Mouse (Mus musculus): ENCODE results near the gene Tldc2.

The Tldc2 gene

DNA sequence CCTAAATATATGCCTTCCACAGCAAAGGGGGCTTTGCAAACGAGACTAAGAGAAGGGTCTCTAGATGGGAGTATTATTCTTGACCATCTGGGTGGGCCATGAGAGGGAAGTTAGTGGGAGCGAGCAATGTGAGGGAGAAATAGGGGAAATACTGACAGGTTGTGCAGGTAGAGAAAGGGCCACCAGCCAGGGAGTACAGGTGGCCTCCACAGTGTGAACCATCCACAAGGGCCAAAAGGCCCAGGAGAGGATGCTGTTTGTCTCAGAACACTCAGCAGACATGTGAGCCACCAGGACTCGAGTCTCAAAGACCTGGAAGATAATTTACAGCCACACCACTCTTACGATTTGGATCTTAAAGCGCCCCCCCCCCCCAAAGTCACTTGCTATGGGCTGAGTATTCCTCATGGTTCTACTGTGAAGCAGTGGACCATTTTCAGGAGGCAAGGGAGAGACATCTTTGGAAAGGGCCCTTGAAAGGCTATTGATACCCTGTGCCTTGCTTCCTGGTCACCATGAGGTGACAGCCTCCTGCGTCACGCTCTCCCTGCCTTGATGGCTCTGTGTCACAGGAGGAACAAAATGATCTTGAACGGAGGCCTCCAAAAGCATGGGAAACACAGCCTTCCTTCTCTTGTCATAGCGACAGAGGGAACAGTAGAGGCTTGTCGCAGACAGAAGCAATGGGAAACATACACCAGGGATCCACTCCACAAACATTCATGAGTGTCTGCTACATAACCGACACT lies 26.1 kb upstream of the Tldc2 start:
- no peak for DNase-seq (ENCODE audit: low spot score in 2 of 2)

DNA sequence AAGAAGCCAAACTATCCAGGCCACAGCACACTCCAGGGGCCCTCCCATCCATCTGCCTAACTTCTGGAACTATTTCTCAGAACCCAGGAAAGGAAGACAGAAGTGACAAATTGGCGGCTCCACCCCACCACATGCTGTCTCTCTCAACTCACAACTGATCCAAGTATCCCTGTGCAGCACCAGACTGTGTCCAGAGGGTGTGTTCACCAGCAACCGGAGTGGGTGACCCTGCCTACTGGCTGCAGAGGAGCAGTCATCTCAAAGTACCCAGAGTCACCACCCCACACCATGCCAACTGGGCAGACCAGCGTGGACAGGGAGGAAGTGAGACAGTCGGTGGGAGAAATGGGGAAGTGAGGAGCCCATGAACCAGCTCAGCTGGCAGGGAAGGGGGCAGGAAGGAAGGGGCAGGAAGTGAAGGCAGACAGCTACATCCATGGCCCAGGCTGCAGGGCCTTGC lies 23.6 kb upstream of the Tldc2 start:
- DNase-seq (ENCODE audit: low spot score in 2 of 2) = peak in 1 of 2 experiments; percentile 55

DNA sequence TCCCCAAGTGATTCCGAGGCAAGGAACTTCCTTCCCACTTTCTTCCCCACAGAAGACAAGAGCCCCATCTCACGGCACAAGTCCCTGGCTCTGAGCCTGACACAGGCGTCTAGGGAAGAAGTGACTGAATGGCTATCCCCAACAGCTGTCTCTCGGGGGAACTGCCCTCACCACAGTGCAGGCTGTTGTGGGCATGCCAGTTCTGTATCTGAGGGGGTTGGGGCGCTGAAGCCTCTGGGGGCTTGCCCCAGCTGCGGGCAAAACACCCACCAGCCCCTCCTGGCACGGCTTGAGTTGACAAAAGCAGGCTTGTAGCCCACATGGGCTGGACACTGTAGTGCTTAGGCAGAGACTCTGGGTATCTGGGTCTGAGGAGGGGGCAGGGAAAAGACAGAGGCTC lies 22.7 kb upstream of the Tldc2 start:
- DNase-seq (ENCODE audit: low spot score in 2 of 2) = no peak

DNA sequence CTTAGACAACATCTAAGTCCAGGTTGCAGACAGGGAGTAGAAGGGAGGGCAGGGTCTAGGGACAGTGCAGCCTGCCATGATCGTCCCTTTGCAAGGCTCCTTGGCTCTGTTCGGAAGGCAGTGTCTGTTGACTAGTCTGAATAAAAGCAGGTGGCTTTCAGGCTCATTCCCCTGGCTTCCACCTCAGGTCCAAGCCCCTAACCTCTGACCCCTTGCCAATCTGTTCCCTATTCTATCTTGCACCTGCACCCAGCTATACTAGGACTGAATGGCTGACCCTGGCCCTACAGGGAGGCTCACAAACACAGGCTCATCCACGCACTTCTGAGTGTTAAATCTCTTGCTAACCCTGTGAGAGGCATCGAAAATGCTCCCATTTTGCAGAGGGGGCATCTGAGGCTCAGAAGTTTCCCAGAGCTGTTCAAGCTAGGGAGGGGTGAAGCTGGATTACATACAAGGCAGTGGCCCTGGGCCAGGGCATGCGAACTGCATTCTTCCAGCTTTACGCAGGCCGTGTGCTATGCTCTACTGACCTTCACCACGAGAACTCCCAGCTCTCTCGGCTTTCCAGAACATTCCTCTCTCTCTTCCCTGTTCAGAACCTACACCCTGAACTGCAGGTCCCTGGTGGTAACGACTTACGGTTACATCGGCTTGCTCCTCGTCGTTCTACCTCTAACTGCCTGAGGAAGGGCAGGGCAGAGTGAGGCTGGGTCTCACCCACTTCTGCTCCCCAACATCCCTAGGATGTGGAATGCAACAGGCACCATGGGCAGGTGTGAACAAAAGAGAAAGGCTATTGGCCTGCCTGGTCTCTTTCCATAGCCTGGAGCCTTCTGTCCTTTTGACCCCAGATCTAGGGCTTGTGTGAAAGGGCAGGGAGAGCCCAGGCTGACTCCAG lies 21.6 kb upstream of the Tldc2 start:
- no peak for DNase-seq (ENCODE audit: low spot score in 2 of 2)

DNA sequence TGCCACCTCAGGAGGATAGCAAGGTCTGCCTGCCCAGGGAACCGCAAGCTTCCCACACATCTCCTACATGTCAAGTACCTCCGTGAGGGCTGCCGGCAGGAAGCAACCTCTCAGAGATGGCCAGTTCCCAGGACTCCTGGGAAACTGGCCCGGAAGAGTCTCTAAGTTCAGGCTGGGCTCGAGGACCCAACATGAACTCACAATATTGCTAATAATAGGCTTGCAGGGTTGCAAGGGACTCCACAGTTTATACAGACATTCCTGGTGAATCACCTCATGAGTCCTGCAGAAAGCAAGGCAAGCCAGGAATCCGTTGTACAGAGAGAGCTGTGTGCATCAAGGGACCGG lies 21.0 kb upstream of the Tldc2 start:
- DNase-seq (ENCODE audit: low spot score in 2 of 2) = no peak

DNA sequence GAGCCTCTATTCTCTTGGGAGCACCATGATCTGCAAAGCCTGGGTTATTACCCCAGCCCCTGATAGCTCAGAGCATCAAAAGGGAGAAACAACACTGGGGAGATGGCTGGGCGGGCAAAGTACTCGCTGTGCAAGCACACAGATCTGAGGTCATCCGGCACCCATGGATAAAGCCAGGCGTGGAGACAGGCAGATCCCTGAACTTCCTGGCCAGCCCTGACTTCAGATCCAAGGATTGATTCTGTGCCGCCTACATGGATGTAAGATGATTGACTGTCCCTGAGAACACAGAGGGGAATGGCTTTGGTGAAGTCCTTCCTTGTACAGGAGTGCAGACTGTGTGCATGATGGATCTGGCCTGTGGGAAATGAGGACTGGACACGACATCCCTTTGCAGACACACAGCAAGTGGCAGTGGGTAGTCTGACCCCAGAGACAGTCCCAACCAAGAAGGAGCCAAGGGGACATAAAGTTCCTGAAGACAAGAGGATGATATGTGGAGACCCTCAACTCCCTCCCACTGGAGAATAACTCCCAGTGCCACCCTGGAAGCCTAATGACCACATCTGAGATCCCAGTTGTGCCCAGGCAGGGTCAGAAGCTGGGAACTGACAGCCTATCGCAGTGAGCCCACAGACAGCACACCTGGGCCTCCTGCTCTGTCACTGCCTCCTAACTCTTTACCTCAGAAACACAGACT lies 20.0 kb upstream of the Tldc2 start:
- no peak for DNase-seq (ENCODE audit: low spot score in 2 of 2)

DNA sequence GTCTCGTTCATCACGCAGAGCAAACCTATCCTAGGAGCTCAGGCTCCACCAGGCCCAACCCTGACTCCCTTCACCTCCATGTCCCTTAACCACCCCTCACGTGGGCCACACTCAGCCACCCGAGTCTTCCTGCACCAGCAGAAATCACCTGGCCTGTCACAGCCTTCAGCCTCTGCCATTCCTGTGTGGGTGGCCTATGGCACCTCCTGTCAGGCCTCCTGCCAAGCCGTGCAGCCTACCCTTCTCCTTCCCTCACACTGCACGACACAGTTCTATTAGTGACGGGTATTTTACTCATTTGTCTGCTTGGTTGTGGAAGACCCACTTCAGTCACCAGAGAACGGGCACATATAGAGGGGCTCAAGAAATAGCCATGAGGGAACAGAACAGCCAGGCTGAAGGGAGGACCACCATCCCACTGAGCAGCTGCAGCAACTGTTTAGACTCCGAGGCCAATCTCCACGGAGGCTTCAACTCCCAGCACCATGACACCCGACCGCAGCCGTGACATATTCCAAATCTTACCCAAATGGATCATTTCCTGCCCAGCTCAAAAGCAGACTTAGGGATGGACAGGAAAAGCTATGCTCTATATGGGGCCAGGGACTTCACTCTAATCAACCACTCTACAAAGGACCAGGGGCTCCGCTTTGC lies 18.0 kb upstream of the Tldc2 start:
- no peak for DNase-seq (ENCODE audit: low spot score in 2 of 2)

DNA sequence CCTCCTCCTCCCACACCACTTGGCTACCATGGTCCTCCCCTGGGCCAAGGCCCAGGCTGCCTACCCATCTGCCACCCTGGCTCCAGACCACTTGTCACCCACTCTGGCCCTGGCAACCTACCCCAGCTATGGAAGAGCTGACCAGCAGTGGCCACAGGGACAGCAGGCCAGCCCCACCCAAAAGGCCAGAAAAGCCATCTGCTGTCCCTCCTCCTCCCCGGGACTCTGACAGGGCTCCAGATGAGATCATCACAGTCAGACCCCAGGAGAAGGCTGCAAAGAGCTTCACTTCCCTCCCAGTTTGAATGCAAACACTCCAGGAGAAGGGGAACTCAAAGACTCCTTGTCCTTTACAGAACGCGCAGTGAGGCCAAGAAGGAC lies 17.5 kb upstream of the Tldc2 start:
- DNase-seq (ENCODE audit: low spot score in 2 of 2) = no peak

DNA sequence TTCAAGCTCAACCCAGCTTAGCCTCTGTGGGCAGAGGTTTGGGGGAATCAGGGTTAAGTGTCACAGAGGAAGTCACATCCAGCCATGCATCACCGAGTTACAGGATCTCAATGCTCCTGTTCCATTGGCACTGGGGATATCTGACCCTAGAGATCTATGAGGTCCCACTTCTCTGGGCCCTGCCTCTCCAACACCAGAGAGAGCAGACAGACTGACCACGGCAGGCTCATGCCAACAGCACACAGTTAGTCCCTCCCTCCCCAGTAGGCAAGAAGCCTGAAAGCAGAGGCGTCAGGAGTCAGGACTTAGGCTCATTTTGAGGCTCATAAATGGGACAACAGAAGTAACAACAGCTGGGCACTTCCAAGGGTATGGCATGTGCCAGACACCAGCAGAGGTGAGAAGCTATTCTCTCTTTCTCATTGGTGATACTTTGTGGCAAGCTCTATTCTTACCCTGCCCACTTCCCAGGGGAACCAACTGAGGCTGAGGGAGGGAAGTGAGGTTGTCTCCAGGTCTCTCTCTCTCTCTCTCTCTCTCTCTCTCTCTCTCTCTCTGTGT lies 17.0 kb upstream of the Tldc2 start:
- no peak for DNase-seq (ENCODE audit: low spot score in 2 of 2)

DNA sequence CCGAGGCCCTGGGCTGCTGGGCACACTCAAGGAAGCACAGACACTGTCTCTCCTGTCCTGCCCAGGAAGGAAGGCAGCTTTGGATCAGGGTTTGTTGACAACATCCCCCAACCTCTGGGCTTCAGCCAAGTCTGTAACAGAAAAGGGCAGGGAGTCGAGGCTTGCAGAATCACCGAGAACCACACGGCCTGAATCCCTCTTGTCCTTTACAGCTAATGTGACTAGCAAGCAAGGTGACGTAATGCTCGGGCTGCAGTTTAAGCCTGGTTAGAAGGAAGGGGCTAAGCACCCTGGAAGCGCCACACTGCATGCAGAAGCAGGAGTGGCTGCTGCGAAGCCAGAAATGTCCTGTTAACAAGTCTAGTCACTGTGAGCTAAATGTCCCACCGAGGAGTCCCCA lies 16.5 kb upstream of the Tldc2 start:
- no peak for DNase-seq (ENCODE audit: low spot score in 2 of 2)

DNA sequence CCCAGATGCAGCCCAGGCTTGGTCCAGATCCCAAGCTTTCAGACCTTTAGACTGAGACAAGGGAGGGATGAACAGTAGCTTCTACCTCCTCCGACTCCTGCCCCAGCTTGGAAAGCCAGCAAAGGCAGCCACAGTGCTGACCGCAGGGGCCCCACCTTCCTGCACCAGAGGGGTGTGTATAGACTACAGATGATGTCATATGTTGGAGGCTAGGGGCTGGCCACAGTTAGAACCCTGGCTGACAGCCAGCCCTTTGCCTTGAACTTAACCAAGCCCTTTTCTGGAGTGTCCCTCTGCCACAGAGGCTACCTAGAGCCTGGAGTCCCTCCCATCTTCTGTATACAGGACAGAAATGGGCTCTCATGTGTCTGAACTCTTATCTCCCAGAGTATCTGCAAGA lies 15.3 kb upstream of the Tldc2 start:
- DNase-seq (ENCODE audit: low spot score in 2 of 2) = peak in 1 of 2 experiments; percentile 45

DNA sequence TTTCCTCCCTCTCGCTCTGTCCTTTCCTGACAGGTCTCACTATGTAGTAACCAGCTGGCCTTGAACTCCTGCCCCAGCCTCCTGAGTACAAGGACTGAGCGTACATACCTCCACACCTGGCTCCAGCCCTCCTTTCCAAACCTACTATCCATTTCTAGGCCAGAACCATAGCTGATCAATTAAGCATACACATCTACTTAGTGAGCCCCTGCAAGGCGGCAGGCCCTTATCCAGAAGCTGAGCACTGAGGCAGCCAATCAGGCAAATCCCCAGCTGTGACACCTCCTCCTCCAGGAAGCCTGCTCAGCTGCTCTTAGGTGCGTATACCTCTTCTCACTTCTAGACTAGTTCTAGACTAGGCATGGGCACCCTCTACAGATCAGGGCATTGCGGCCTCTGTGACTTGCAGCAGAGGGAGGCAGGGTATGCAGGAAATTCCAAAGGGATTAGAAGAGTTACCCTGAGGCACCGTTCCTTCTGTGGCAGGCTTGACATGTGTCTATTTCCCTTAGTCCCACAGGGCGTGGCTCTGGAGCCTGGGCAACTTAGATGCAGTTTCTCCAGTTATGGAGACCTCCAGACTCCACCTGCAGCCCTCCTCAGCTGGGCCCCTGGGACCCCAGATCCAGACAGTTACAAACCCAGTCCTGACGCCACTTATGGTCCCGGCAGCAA lies 14.4 kb upstream of the Tldc2 start:
- no peak for DNase-seq (ENCODE audit: low spot score in 2 of 2)

DNA sequence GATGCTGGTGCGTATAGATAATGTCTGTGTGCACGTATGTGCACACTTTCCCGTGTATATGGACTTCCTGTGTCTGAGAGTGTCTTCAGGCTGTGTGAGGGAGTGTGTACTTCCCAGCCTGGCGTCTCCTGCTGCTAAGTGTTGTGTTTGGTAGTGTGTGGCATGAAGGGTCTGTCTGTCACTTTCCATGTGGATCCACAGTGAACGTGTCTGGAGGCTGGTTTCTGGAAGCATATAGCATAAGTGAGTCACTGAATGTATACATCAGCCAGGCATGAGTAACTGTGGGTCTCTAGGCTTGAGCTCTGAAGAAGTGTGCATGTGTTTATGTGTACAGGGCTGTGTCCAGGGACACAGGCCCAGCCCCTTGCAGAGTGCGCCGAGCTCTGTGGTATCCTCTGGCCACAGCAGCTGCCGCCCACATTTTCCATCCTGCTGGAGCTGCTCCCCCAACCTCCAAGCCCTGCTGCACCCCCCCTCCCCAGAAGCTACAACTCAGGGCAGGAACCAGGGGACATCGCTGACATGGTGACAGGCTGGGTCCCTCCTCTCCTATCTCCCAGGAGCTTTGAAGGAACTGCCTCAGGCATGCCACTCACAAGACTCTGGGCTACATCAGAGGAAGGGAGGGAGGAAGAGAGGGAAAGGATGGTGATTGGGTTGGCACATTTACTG lies 13.3 kb upstream of the Tldc2 start:
- DNase-seq (ENCODE audit: low spot score in 2 of 2) = no peak

DNA sequence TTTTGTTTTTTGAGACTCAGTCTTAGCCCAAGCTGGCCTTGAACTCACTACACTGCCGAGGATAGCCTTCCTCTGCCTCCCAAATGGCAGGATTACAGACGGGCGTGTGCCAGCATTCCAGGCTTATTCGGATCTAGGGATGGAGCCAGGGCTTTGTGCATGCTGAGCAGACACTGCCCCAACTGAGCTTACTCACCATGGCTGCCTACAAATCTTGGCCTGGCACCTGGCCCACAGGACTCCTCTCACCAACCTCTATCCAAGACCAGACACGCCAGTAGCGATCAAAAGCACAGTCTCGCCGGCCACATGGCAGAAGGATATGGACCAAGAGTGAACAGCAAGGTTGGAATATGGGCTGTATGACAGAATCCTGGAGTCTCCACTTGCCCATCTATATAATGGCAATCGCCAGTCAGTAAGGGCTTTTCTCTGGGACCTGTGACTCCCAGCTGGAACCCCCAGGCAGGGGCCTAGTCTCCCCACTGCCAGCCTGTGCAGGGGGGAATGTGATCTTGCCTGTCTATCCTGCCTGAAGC lies 12.6 kb upstream of the Tldc2 start:
- DNase-seq (ENCODE audit: low spot score in 2 of 2) = no peak

DNA sequence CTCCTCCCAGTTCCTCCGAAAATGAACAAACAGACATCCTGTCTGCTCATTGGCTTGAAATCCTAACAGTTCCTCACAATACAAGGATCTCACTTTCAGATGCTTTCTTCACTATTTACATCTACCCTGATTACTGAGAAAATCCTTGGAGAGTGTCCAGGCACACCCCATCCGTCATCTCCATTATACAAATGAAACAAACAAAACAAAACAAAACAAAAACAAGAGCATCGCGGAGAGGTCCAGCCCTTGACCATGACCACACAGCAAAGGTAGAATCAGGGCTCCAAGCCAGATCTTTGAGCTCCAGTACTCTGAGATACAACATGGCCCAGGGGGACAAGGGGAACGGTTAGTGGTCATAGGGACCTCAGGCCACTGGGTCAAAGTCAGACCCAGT lies 12.1 kb upstream of the Tldc2 start:
- DNase-seq (ENCODE audit: low spot score in 2 of 2) = no peak

DNA sequence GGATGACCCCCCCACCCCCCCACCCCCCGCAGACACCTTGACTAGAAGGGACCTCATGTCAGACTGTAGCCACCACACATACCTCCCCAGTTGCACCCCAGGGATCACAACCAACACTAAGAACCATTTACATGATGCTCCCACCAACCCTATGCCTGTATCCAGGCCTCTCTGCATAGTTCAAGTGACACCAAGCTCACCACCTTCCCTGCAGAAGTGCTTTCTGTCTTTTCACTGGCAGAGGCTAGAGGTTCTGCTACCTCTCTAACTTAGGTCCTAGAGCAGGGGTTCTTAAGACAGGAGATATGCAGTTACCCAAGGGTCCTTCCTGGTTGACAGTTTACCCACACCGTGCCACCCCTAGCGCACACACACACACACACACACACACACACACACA lies 11.6 kb upstream of the Tldc2 start:
- DNase-seq (ENCODE audit: low spot score in 2 of 2) = no peak

DNA sequence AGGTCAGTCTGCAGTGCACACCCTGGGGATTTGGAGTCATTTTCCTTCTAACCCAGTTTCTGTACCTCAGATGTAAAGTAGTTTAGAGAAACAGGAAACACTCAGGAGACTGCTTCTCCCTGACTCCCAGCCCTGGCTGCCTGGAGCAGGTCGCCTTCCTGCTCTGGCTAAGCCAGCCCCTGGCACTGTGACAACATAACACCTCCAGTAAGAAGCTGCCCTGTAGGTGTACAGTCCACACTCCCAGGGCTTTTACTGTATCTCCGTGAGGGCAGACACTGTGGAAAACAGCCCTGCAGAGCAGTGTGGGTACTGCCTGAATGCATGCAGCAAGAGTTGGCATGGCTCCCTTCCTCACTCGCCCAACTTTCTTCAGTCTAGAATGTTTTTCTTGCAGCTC lies 11.2 kb upstream of the Tldc2 start:
- no peak for DNase-seq (ENCODE audit: low spot score in 2 of 2)

DNA sequence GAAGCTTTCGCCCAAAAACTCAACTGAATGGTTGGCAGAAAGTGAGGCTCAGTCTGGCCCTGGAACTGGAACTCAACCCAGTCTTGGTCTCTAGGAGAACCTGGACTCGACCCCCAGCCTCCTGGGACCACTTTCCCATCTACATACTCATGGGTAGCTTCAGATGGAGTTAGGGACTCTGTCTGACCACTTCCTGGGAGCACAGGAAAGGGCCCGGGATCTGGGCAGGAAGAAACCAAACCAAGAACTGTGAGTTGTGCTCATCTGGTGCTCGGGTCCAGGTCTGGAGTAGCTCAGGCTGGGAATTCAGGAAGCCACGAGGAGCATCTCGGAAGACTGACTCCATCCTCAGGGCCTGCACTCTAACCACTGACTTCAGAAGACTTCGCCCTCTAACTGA lies 10.3 kb upstream of the Tldc2 start:
- DNase-seq (ENCODE audit: low spot score in 2 of 2) = no peak

DNA sequence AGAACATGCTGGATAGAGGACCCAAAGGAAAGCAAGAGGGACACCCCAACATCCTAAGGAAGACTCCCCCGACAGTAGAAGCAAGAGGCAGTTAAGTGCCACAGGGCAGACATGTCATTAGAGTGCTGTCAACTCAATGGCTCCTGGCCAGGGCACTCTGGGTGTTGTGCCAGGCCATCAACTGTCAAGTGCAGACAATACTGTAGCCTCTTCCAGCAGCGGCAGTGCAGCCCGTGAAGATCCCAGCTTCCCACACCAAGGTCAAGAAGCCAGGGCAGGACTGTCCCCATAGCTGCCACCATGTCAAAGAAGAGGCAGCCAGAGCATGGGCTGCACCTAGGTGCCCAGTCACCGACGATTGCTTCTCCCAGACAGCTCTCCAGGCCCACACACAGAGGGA lies 9.7 kb upstream of the Tldc2 start:
- DNase-seq (ENCODE audit: low spot score in 2 of 2) = no peak

DNA sequence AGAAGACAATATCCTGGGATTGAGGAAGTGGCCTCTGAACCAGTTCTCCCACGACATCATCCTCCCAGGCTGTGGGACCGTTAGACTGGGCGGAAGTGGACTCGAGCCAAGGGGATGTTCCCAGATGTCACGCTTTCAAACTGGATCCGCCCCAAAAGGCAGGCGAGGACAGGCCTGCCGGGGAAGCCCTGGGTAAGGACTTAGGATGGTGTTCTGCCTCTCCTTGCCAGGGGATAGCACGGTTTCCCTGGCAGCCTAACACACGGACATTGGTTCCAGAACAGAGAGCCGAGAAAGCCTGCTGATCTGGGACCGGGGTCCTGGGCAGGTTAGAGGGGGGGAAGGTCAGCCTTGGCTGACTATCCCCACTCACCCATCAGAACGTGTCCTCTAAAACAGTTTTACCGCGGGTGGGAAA lies 9.2 kb upstream of the Tldc2 start:
- DNase-seq (ENCODE audit: low spot score in 2 of 2) = peak in 1 of 2 experiments; percentile 51
